Mouse (Mus musculus): ENCODE results near the gene Klhl15. TPM values are rescaled to one million over a fixed set of nuclear protein-coding genes. Genes with fewer than 3 reads are reported as not detected.

The Klhl15 gene
- total and polyA plus RNA-seq, 2 experiments from 2014 or later, result 5.0 to 12.7 TPM

GRCm38 (mm10) chrX:94212597-94213321 is 21.6 kb upstream of the Klhl15 start, which contains the start of gene Eif2s3x:
Gene Eif2s3x, minus strand, starts transcription at chrX:94212862.
- Histone ChIP-seq H3K4me1 (ENCODE audit: control insufficient read depth, insufficient read depth) (no peaks in the 10 kb centered on the region), H3K27ac (ENCODE audit: low read depth) (peak within 1 kb of the TSS; percentile 84), H3K4me2 (ENCODE audit: low read depth, low read length) (peak within 1 kb of the TSS; percentile 75), H3K27me3 (ENCODE audit: control insufficient read depth, insufficient read depth, low read length) (no peaks in the 10 kb centered on the region), H3K9ac (replicated peaks; ENCODE audit: low read depth, low read length) (peak within 1 kb of the TSS; percentile 60), H3K36me3 (replicated peaks; ENCODE audit: control insufficient read depth, insufficient read depth, low read length) (peaks cover 25% of the 10 kb centered on the region), H3K4me3 (ENCODE audit: low read depth, low read length) (peak within 1 kb of the TSS; percentile 60), H3K9me3 (replicated peaks; ENCODE audit: control insufficient read depth, low read length) (no peaks in the 10 kb centered on the region)
- peak; percentile 87 for TF ChIP-seq EP300 (IDR thresholded peaks at IDR 0.05; ENCODE audit: low read depth)
- TF ChIP-seq CTCF (IDR thresholded peaks at IDR 0.05; ENCODE audit: low read depth), result peak; percentile 69
- under 1% methylated on average over 49 of the region's 52 CpGs for whole genome bisulfite sequencing
- ATAC-seq (ENCODE audit: insufficient read depth, low read depth) (peak; percentile 93), DNase-seq (ENCODE audit: low spot score) (peak; percentile 77)

GRCm38 (mm10) chrX:94213384-94213783 is 21.0 kb upstream of the Klhl15 start:
- H3K4me1 ChIP-seq (ENCODE audit: control insufficient read depth, insufficient read depth), result no peaks in the 10 kb centered on the region
- TF ChIP-seq EP300 (IDR thresholded peaks at IDR 0.05; ENCODE audit: low read depth) (no peak), CTCF (IDR thresholded peaks at IDR 0.05; ENCODE audit: low read depth) (no peak)
- H3K4me2 ChIP-seq (ENCODE audit: low read depth, low read length), result peak overlapping the region; percentile 75
- 7% methylated on average over 7 of the region's 7 CpGs for WGBS
- H3K9me3 ChIP-seq (replicated peaks; ENCODE audit: control insufficient read depth, low read length), result no peaks in the 10 kb centered on the region
- no peaks in the 10 kb centered on the region for H3K27me3 ChIP-seq (ENCODE audit: control insufficient read depth, insufficient read depth, low read length)
- H3K9ac ChIP-seq (replicated peaks; ENCODE audit: low read depth, low read length), result peak overlapping the region; percentile 60; the same call in 1 of the 2 replicates
- peak overlapping the region; percentile 60 for H3K4me3 ChIP-seq (ENCODE audit: low read depth, low read length)
- peak overlapping the region; percentile 84; the same call in 1 of the 2 replicates for H3K27ac ChIP-seq (ENCODE audit: low read depth)
- no peak for DNase-seq (ENCODE audit: low spot score)
- H3K36me3 ChIP-seq (replicated peaks; ENCODE audit: control insufficient read depth, insufficient read depth, low read length), result peaks cover 19% of the 10 kb centered on the region
- ATAC-seq (ENCODE audit: insufficient read depth, low read depth), result no peak

DNA sequence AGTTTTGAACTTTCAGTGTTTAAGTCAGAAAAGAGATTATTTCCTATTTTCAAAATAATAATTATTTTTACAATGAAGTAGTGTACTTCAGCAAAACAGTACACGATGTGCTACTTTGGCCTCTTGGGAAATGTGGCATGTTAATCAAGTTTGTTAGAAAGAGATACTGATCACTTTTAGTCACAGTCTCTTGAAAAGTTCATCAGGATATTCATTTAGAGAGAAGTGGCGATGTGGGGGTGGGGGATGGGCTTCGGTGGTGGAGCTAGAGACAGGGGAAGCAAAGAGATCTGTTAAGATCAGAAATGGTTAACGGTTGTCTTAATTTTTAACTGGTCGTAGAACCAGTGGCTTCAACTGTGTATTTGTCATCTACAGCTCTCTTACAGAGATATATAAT is 967 bp upstream of the Klhl15 start:
- ATAC-seq (ENCODE audit: insufficient read depth, low read depth) (no peak), DNase-seq (ENCODE audit: low spot score) (no peak)
- no peaks in the 10 kb centered on the region for H3K36me3 ChIP-seq (replicated peaks; ENCODE audit: control insufficient read depth, insufficient read depth, low read length)
- TF ChIP-seq CTCF (IDR thresholded peaks at IDR 0.05; ENCODE audit: low read depth), result no peak
- no peak for TF ChIP-seq EP300 (IDR thresholded peaks at IDR 0.05; ENCODE audit: low read depth)
- peaks cover 33% of the 10 kb centered on the region; the same call in 1 of the 2 replicates for H3K27me3 ChIP-seq (ENCODE audit: control insufficient read depth, insufficient read depth, low read length)
- WGBS, result 36% methylated on average over 5 of the region's 5 CpGs
- H3K9ac ChIP-seq (replicated peaks; ENCODE audit: low read depth, low read length), result no peak overlapping the region
- no peak overlapping the region for H3K27ac ChIP-seq (ENCODE audit: low read depth)
- no peaks in the 10 kb centered on the region for H3K4me1 ChIP-seq (ENCODE audit: control insufficient read depth, insufficient read depth)
- H3K4me2 ChIP-seq (ENCODE audit: low read depth, low read length), result peak overlapping the region; percentile 65; the same call in 1 of the 2 replicates
- no peaks in the 10 kb centered on the region for H3K9me3 ChIP-seq (replicated peaks; ENCODE audit: control insufficient read depth, low read length)
- no peak overlapping the region for H3K4me3 ChIP-seq (ENCODE audit: low read depth, low read length)

DNA sequence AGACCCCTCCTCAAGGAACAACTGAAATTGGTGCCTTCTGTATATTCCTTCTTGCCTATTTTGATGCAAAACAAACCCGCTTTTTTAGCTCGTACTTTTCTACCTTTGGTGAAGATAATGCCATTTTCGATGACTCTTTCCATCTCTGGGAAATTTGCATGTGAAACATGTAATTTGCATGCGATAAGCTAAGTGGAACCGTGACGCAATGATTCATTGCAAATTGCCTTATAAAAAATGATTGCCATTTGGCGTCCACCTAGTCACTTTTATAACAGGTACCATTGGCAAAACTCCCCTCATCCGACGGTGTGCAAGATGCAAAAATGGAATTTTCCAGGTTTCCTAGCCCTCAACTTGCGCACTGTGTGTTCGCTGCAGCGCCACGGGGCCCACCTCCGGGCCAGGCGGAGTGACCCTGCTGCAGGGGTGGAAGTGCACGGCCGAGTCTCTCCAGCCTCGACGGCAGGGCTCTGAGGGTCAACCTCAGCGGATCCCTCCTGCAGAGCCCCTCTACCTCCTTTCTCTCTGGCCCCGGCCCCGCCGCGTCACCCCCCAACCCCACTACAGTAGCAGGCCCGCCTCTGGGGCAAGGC is 365 bp upstream of the Klhl15 start:
- Histone ChIP-seq H3K4me2 (ENCODE audit: low read depth, low read length) (peak overlapping the region; percentile 65), H3K36me3 (replicated peaks; ENCODE audit: control insufficient read depth, insufficient read depth, low read length) (no peaks in the 10 kb centered on the region), H3K27me3 (ENCODE audit: control insufficient read depth, insufficient read depth, low read length) (peaks cover 33% of the 10 kb centered on the region; the same call in 1 of the 2 replicates), H3K4me1 (ENCODE audit: control insufficient read depth, insufficient read depth) (no peaks in the 10 kb centered on the region), H3K9ac (replicated peaks; ENCODE audit: low read depth, low read length) (peak overlapping the region; percentile 80), H3K4me3 (ENCODE audit: low read depth, low read length) (peak overlapping the region; percentile 80), H3K27ac (ENCODE audit: low read depth) (peak overlapping the region; percentile 94), H3K9me3 (replicated peaks; ENCODE audit: control insufficient read depth, low read length) (no peaks in the 10 kb centered on the region)
- DNase-seq (ENCODE audit: low spot score) (no peak), ATAC-seq (ENCODE audit: insufficient read depth, low read depth) (peak; percentile 49)
- WGBS, result 9% methylated on average over 25 of the region's 25 CpGs
- no peak for TF ChIP-seq CTCF (IDR thresholded peaks at IDR 0.05; ENCODE audit: low read depth)
- TF ChIP-seq EP300 (IDR thresholded peaks at IDR 0.05; ENCODE audit: low read depth), result no peak

DNA sequence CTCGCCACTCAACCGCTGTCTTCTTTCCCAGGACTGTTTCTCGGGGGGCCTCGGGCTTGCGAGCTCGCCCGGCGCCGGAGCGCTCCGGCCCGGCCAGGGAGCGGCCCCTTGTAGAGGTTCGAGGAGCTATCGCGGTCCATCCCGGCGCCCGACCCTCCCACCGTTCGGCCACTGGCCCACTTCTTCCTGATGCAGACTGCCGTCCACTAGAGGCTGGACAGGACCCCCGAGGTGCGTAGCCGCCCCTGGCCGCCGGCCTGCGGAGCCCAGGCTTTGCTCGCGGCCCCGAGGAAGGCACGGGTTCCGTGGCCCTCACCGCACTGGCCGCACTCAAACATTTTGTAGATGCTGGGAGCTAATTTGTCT is 774 bp downstream of the Klhl15 start:
- no peaks in the 10 kb centered on the region for H3K4me1 ChIP-seq (ENCODE audit: control insufficient read depth, insufficient read depth)
- H3K27ac ChIP-seq (ENCODE audit: low read depth), result peak overlapping the region; percentile 94
- no peak for TF ChIP-seq EP300 (IDR thresholded peaks at IDR 0.05; ENCODE audit: low read depth)
- no peak for TF ChIP-seq CTCF (IDR thresholded peaks at IDR 0.05; ENCODE audit: low read depth)
- peak overlapping the region; percentile 80 for H3K9ac ChIP-seq (replicated peaks; ENCODE audit: low read depth, low read length)
- ATAC-seq (ENCODE audit: insufficient read depth, low read depth) (no peak), DNase-seq (ENCODE audit: low spot score) (no peak)
- H3K4me2 ChIP-seq (ENCODE audit: low read depth, low read length), result peak overlapping the region; percentile 65
- peak overlapping the region; percentile 80 for H3K4me3 ChIP-seq (ENCODE audit: low read depth, low read length)
- 12% methylated on average over 33 of the region's 35 CpGs for WGBS
- H3K36me3 ChIP-seq (replicated peaks; ENCODE audit: control insufficient read depth, insufficient read depth, low read length), result no peaks in the 10 kb centered on the region
- H3K9me3 ChIP-seq (replicated peaks; ENCODE audit: control insufficient read depth, low read length), result no peaks in the 10 kb centered on the region
- H3K27me3 ChIP-seq (ENCODE audit: control insufficient read depth, insufficient read depth, low read length), result peaks cover 30% of the 10 kb centered on the region; the same call in 1 of the 2 replicates

Measured in heart, postnatal 0 days (tissue).